Mouse (Mus musculus) stomach, postnatal 0 days (tissue): ENCODE results near the gene Mark3.

Source experiments
- CTCF ChIP-seq: IDR thresholded peaks from 2 replicates; pipeline ENCODE4 v1.5.1; 2016; ENCODE audit warnings: antibody characterized with exemption, low read depth, mild to moderate bottlenecking, moderate library complexity
- EP300 ChIP-seq: optimal IDR thresholded peaks from 2 replicates; pipeline ENCODE3; 2016; ENCODE audit warnings: antibody characterized with exemption

DNA sequence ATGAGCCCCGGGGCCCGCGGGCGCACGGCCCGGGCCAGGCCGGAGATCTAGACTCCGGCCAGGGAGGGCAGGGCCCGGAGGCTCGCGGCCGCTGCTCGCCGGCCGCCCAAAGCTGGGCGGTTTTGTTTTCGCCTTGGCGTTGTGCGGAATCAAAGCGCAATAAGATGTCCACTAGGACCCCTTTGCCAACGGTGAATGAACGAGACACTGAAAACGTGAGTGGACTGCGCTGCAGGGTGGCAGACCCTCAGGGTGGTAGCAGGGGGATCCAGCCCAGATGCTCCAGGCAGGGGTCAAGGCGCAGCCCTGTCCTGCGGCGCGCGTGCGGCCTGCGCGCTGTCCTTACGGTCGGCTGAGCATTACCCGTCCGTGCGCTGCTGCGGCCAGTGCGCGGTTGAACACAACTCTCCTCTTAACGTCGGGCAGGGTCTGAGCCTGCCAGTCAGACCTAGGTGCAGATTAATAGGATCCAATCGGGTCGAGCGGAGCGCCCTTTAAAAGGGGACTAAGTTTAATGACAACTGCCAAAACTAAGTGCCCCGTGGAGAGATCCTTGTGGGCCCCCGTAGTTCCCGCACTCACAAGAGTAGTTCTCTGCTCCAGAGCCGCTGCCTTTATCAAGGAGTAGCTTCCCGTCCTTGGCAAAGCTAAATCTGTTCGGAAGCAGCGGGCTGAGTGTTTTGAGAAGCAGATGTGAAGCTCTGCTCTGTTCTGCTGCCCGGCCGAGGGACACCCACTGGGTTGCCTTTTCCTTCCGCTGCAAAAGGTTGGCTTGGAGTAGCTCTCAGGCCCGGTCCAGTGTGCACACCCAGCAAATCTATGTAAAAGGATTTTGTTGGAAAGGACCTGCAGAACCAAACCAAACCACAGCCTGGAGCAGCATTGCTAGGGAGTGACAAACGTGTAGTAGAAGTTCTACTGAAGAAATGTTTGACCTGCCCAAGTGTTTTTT, 840 bp downstream of the Mark3 start:
- TF ChIP-seq CTCF, result no peak
- TF ChIP-seq EP300, result no peak
